Mouse (Mus musculus) skeletal muscle tissue, adult 2 months (tissue): ENCODE measurements around the gene Trf.

Source experiments
- DNase-seq: peaks from one replicate; pipeline ENCODE4 v3.0.0-alpha.2; 2012; ENCODE audit warnings: low read depth, low spot score

Trf gene

DNA sequence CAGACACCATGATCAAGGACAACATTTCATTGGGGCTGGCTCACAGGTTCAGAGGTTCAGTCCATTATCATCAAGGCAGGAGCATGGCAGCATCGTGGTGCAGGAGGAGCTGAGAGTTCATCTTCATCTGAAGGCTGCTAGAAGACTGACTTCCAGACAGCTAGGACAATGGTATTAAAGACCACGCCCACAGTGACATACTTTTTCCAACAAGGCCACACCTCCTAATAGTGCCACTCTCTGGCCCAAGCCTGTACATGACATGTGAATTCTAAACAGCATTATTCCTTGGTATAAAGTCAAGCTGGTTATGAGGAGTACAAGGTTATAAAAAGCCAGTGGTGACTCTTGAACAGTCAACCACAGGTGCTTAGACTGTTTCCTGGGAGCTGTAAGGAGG, 75.7 kb downstream of the Trf start:
- no peak for DNase-seq
